Mouse (Mus musculus): ENCODE data around the gene Gab1.

Gene Gab1

GRCm38 (mm10) chr8:80880196-80881106, at the start of gene Gab1:
Gene Gab1, minus strand, starts transcription at chr8:80880519.
- DNase-seq (ENCODE audit: low spot score) = peak; percentile 66

DNA sequence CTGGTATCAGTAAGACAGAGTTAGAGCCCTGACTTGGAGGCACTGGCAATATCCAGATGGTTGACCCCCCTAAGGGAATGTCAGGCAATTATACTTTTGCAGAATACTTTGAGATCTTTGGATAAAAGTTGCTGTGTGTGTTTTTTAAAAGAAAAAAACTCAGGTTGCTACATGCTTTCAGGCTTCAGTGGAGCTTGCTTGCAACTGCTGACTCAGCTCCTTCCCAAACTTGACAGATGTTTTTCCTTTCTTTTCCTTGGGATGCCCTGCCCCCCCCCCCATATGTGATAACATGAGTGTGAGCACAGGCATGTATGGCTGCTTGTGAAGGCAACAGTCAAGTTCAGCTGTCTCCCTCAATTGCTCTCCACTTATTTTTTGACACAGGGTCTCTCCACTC, 48.5 kb upstream of the Gab1 start:
- DNase-seq (ENCODE audit: low spot score) = no peak

DNA sequence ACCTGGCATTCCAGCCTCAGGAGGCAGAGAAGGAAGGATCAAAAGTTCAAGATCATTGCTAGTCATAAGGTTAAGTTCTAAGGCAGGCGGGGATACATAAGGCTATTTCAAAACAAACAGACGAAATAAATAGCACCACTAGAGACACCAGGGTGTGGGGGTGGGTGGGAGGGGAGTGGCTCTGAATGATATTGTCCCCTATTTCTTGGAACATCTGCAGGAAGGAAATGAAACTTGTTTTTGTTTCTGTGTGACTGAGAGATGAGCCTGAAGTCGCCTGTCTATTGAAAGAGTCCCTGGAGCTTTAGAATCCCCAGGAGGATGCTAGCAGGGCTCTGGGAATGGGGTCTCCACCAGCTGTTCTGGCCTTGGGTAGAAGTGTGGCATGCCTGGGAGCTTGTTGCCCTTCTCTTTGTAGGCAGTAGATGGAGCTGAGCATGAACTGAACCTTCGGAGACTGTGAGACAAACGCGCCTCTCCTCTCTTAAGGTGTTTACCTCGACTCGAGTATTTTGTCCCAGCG, 43.5 kb upstream of the Gab1 start:
- DNase-seq (ENCODE audit: low spot score) = no peak

DNA sequence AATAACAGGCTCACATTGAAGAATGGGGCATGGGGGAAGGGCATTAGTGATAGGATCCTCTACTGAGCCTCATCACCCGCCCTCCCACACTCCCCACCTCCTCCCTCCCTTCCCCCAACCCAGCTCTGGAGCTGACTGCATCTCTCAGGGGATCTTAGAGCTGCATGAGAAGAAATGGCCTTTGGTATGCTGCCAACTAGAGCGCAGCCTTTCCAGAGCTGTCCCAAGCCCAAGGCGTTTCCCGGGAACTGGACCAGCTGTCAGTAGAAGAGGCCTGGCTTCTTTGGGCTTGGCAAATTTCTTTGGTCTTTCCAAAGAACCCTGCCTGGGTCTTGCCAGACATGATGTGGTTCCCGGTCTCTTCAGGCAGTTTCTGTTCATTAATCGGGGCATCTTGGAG, 42.3 kb upstream of the Gab1 start:
- no peak for DNase-seq (ENCODE audit: low spot score)

DNA sequence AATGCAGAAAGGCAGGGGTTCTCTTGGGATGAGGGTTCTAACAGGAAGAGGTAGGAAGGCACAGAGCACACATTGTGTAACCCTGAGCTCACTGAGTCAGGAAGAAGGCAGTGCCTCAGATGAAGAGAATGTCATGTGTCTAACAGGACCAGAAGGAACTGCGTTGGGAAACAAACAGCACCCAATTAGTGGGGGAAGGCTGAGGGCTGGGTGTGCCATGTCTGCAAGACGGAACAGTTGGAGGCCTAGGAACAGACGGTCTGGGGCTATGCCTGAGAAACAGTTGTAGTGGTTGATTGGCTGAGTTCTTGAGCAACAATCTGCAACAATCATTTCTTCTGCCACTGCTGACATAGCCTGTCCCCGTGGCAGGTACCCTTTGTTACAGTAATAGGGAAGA, 38.8 kb upstream of the Gab1 start:
- DNase-seq (ENCODE audit: low spot score) = no peak

- no peak for DNase-seq (ENCODE audit: low spot score)
Measured at GRCm38 (mm10) chr8:80918531-80918930, 38.2 kb upstream of the Gab1 start.

- DNase-seq (ENCODE audit: low spot score) = no peak
Measured at GRCm38 (mm10) chr8:80916463-80917235, 36.3 kb upstream of the Gab1 start.

DNA sequence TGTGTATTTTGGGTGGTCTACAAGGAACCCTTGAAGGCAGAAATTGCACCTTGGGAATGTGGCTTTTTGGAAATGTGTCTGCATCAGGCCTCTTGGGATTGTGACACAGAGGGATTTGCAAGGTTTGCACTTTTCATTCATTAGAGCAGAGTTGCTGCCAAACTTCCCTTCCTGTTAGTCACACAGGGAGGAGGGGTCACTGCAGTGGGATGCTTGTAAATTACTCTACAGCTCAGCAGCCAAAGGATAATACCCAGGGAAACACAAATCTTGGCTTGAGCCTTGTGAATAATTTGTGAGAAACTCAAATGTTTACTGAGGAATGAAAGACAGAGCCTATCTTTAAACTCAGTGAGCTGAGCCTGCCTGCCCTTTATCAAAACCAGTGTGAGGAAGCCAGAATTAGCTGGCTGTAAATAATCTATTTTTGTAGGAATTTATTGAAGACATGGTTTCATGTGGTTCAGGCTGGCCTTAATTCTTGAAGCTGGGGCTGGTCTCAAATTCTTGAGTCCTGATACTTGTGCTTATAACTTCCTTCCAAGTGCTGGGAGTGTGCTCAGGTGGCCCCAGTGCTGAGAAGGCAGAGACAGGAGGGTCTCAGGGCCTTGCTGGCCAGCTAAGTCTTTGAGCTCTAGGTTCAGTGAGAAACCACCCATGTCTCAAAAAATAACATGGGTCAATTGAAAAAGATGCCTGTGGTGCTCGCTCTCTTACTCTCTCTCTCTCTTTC, 32.9 kb upstream of the Gab1 start:
- no peak for DNase-seq (ENCODE audit: low spot score)

DNA sequence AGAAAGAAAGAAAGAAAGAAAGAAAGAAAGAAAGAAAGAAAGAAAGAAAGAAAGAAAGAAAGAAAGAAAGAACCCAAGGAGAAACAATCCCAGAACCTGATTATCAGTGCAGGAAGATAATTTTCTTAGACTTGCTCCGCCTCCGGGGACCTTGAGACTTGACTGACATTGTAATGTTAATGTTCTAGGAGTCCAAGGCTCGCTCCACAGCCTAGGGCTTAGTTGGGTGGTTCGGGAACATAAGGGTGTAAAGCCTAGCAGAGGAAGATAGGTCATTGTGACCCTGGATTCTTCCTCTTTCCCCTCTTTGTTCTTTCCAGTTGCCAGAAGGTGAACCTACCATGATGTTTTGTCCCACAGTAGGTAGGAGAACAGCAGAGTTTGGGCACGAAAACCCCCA, 31.1 kb upstream of the Gab1 start:
- DNase-seq (ENCODE audit: low spot score) = no peak

DNA sequence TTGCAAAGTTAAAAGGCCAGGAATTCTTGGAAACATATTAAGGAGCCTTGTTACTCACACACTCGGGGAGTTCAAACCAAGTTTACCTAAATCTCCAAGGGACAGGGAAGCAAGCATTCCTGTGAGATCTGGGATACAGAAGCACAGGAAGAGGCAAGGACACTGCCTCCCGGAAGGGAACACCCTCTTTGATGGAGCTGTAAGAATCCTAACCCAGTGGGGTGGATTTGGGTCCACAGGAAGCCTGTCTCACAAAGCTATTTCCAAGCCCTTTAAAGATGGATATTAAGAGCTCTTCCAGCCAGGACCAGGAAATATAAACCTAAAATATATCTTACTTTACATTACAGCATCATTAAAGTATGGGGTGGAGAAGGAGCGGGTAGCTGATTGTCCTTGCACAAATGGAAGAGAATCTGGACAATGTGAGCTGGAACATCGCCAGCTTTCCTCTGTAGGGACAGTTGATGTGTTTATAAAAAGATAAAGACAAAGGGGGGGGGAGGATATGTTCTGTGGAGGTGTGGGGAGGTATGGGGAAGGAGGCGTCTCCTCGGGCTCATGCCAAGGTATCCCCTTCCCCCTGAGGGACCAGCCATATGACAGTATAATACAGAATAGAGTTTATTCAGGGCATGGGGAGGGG, 28.1 kb upstream of the Gab1 start:
- no peak for DNase-seq (ENCODE audit: low spot score)

GRCm38 (mm10) chr8:80902354-80902753, 22.0 kb upstream of the Gab1 start:
- no peak for DNase-seq (ENCODE audit: low spot score)

- DNase-seq (ENCODE audit: low spot score) = no peak
Measured at GRCm38 (mm10) chr8:80899364-80899763, 19.0 kb upstream of the Gab1 start.

DNA sequence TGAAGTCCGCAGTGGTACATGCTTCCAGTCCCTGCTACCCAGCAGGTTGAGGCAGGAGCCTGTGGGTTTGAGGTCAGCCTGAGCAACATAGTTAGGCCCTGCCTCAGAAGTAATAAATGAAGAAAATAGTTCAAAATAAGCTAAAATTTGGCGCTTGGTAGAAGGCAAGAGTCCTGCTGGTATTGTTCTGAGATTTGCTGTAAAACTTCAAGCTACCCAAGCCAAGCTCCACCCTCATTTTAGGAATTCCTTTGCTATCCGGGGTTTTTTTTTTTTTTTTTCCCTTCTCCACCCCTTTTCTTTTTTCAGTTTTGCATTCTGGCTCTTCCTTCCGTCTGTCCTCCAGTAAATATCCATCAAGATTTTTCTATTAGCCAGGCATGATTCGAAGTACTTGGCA, 15.7 kb upstream of the Gab1 start:
- no peak for DNase-seq (ENCODE audit: low spot score)

DNA sequence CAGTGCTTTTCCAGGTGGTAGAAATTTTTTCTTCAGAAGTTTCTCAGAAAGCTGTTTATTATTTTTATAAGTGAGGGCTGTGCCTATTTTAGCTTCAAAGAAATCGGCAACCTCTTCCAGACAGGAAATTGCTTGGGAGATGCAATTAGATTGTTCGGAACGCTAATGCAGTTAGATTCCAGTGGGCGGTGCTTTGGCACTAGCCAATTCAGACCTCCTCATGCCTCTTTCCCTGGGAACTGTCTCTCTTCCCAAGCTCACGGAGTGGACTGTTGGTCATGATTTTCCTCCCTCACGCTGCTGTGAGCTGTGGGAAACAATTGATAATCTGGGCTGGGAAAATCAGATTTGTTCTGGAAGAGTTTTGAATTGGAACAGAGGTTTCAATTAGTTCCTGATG, 15.1 kb upstream of the Gab1 start:
- no peak for DNase-seq (ENCODE audit: low spot score)

DNA sequence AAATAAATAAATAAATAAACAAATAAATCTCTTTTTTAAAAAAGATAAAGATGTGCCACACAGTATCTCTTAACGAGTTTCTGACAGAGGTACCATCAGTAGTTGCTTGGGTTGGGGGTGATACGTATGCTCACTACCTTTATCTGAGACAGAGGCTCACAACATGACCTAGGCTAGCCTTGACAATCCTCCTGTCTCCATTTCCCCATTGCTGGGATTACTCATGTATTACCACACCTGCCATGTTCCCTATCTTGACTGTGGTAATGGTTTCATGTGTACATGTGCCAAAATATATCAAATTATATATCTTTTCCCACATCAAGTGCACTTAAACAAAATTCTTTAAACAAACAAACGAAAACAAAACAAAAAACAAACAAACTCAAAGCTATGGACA, 14.2 kb upstream of the Gab1 start:
- DNase-seq (ENCODE audit: low spot score) = no peak

DNA sequence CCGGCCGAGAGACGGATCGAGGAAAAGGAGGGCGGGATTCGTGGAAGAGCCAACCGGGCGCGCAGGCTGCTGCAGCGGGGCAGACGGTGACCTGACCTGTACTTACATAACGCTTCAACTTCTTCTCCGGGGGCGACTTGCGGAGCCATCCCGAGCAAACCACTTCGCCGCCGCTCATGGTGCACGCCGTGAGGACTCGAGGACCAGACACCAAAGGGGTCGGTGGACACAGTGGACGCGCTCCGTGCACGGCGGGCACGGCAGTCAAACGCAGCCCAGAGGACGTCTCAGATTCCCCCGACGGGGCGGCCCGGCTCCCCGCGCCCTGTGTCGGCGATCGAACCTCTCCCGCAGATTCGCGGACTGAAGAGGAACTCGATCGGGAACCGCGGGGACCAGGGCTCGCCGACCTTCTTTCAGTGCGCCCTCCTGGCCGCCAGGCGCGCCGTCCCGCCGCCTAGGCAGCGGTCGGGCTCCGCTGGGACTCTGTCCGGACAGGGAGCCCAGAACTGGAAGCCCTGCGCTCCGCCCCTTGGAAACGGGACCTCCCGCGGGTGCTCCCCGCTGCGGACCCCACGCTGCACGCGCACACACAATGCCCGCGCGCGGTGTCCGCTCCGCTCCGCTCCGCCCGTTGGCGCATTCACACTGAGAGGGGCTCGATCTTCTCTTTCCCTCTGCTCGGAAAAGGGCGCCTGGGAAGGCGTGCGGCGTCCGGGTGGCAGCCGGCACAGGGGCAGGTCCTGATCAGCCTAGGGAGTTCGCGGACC, 708 bp downstream of the Gab1 start:
- no peak for DNase-seq (ENCODE audit: low spot score)

GRCm38 (mm10) chr8:80878801-80879425, 1.4 kb downstream of the Gab1 start:
- no peak for DNase-seq (ENCODE audit: low spot score)

DNA sequence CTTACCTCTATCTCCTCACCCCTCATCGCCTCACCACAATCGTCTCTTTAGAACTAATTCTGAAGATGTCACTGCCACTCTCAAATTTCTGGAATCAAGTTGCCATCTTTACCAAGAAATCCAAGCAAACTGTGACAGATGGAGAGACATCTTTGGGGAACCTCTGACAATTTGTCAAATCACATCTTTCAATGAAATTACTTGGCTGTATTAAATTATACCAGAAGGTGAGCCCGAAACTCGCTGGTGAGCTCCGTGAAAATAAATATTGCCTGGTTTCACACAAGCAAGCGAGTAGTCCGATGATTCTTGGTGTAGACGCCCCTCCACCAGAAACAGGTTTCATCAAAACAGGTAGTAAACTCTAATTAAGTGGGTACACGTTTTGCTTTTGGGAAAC, 2.2 kb downstream of the Gab1 start:
- no peak for DNase-seq (ENCODE audit: low spot score)

GRCm38 (mm10) chr8:80875537-80875936, 4.8 kb downstream of the Gab1 start:
- no peak for DNase-seq (ENCODE audit: low spot score)

- DNase-seq (ENCODE audit: low spot score) = no peak
Measured at GRCm38 (mm10) chr8:80873723-80874427, 6.4 kb downstream of the Gab1 start.
